Mouse (Mus musculus): ENCODE measurements around the gene Mfsd6l. TPM values are rescaled to one million over a fixed set of nuclear protein-coding genes. Genes with fewer than 3 reads are reported as not detected.

The Mfsd6l gene
- polyA plus RNA-seq, 1 experiment, result 0.26 TPM

GRCm38 (mm10) chr11:68536026-68536425 is 20.0 kb upstream of the Mfsd6l start:
- H3K27me3 ChIP-seq (ENCODE audit: control insufficient read depth, insufficient read depth, low read length), result no peaks in the 10 kb centered on the region
- TF ChIP-seq POLR2A (IDR thresholded peaks at IDR 0.05; ENCODE audit: low read depth, low read length) (no peak), CTCF (IDR thresholded peaks at IDR 0.05; ENCODE audit: extremely low read depth, insufficient read depth, insufficient read length, insufficient replicate concordance) (no peak)
- no peak overlapping the region for H3K27ac ChIP-seq (ENCODE audit: insufficient read depth, low read length)
- WGBS, result 75% methylated on average over 4 of the region's 4 CpGs
- no peak for DNase-seq (ENCODE audit: low read depth in 1 of 2, low spot score in 2 of 2)
- no peaks in the 10 kb centered on the region for H3K4me1 ChIP-seq (ENCODE audit: control insufficient read depth, insufficient read depth, insufficient read length)
- H3K4me3 ChIP-seq (ENCODE audit: extremely low read depth, insufficient read depth, insufficient read length), result no peak overlapping the region
- no peaks in the 10 kb centered on the region for H3K36me3 ChIP-seq (ENCODE audit: control insufficient read depth, insufficient read depth, low read length)

GRCm38 (mm10) chr11:68536465-68536864 is 19.5 kb upstream of the Mfsd6l start:
- no peak for DNase-seq (ENCODE audit: low read depth in 1 of 2, low spot score in 2 of 2)
- Histone ChIP-seq H3K4me1 (ENCODE audit: control insufficient read depth, insufficient read depth, insufficient read length) (no peaks in the 10 kb centered on the region), H3K27ac (ENCODE audit: insufficient read depth, low read length) (no peak overlapping the region), H3K4me3 (ENCODE audit: extremely low read depth, insufficient read depth, insufficient read length) (no peak overlapping the region), H3K27me3 (ENCODE audit: control insufficient read depth, insufficient read depth, low read length) (no peaks in the 10 kb centered on the region), H3K36me3 (ENCODE audit: control insufficient read depth, insufficient read depth, low read length) (no peaks in the 10 kb centered on the region)
- TF ChIP-seq CTCF (IDR thresholded peaks at IDR 0.05; ENCODE audit: extremely low read depth, insufficient read depth, insufficient read length, insufficient replicate concordance) (no peak), POLR2A (IDR thresholded peaks at IDR 0.05; ENCODE audit: low read depth, low read length) (no peak)
- 61% methylated on average over 4 of the region's 4 CpGs for WGBS

- Histone ChIP-seq H3K4me1 (ENCODE audit: control insufficient read depth, insufficient read depth, insufficient read length) (no peaks in the 10 kb centered on the region), H3K36me3 (ENCODE audit: control insufficient read depth, insufficient read depth, low read length) (no peaks in the 10 kb centered on the region), H3K27ac (ENCODE audit: insufficient read depth, low read length) (no peak overlapping the region), H3K27me3 (ENCODE audit: control insufficient read depth, insufficient read depth, low read length) (no peaks in the 10 kb centered on the region), H3K4me3 (ENCODE audit: extremely low read depth, insufficient read depth, insufficient read length) (no peak overlapping the region)
- WGBS, result 89% methylated on average over 5 of the region's 5 CpGs
- TF ChIP-seq POLR2A (IDR thresholded peaks at IDR 0.05; ENCODE audit: low read depth, low read length) (no peak), CTCF (IDR thresholded peaks at IDR 0.05; ENCODE audit: extremely low read depth, insufficient read depth, insufficient read length, insufficient replicate concordance) (no peak)
- no peak for DNase-seq (ENCODE audit: low read depth in 1 of 2, low spot score in 2 of 2)
Measured at GRCm38 (mm10) chr11:68539621-68540020, 16.4 kb upstream of the Mfsd6l start.

GRCm38 (mm10) chr11:68544554-68544953 is 11.4 kb upstream of the Mfsd6l start:
- TF ChIP-seq CTCF (IDR thresholded peaks at IDR 0.05; ENCODE audit: extremely low read depth, insufficient read depth, insufficient read length, insufficient replicate concordance), result no peak
- TF ChIP-seq POLR2A (IDR thresholded peaks at IDR 0.05; ENCODE audit: low read depth, low read length), result no peak

GRCm38 (mm10) chr11:68545172-68545571 is 10.8 kb upstream of the Mfsd6l start:
- Histone ChIP-seq H3K27ac (ENCODE audit: insufficient read depth, low read length) (no peak overlapping the region), H3K36me3 (ENCODE audit: control insufficient read depth, insufficient read depth, low read length) (no peaks in the 10 kb centered on the region), H3K4me1 (ENCODE audit: control insufficient read depth, insufficient read depth, insufficient read length) (peaks cover 3% of the 10 kb centered on the region; the same call in 1 of the 2 replicates), H3K4me3 (ENCODE audit: extremely low read depth, insufficient read depth, insufficient read length) (no peak overlapping the region), H3K27me3 (ENCODE audit: control insufficient read depth, insufficient read depth, low read length) (no peaks in the 10 kb centered on the region)
- WGBS, result 73% methylated on average over 7 of the region's 7 CpGs
- no peak for TF ChIP-seq CTCF (IDR thresholded peaks at IDR 0.05; ENCODE audit: extremely low read depth, insufficient read depth, insufficient read length, insufficient replicate concordance)
- no peak for TF ChIP-seq POLR2A (IDR thresholded peaks at IDR 0.05; ENCODE audit: low read depth, low read length)
- no peak for DNase-seq (ENCODE audit: low read depth in 1 of 2, low spot score in 2 of 2)

More at GRCm38 (mm10) chr11:68544554-68544953, 11.4 kb upstream of the Mfsd6l start:
- no peak overlapping the region for H3K27ac ChIP-seq (ENCODE audit: insufficient read depth, low read length)
- no peak for DNase-seq (ENCODE audit: low read depth in 1 of 2, low spot score in 2 of 2)
- WGBS, result 63% methylated on average over 8 of the region's 8 CpGs
- no peaks in the 10 kb centered on the region for H3K36me3 ChIP-seq (ENCODE audit: control insufficient read depth, insufficient read depth, low read length)
- no peaks in the 10 kb centered on the region for H3K27me3 ChIP-seq (ENCODE audit: control insufficient read depth, insufficient read depth, low read length)
- H3K4me3 ChIP-seq (ENCODE audit: extremely low read depth, insufficient read depth, insufficient read length), result no peak overlapping the region
- peaks cover 3% of the 10 kb centered on the region; the same call in 1 of the 2 replicates for H3K4me1 ChIP-seq (ENCODE audit: control insufficient read depth, insufficient read depth, insufficient read length)

GRCm38 (mm10) chr11:68545682-68546222 is 10.2 kb upstream of the Mfsd6l start:
- Histone ChIP-seq H3K27me3 (ENCODE audit: control insufficient read depth, insufficient read depth, low read length) (no peaks in the 10 kb centered on the region), H3K4me1 (ENCODE audit: control insufficient read depth, insufficient read depth, insufficient read length) (peaks cover 3% of the 10 kb centered on the region; the same call in 1 of the 2 replicates), H3K4me3 (ENCODE audit: extremely low read depth, insufficient read depth, insufficient read length) (no peak overlapping the region), H3K36me3 (ENCODE audit: control insufficient read depth, insufficient read depth, low read length) (no peaks in the 10 kb centered on the region), H3K27ac (ENCODE audit: insufficient read depth, low read length) (no peak overlapping the region)
- TF ChIP-seq CTCF (IDR thresholded peaks at IDR 0.05; ENCODE audit: extremely low read depth, insufficient read depth, insufficient read length, insufficient replicate concordance), result no peak
- no peak for TF ChIP-seq POLR2A (IDR thresholded peaks at IDR 0.05; ENCODE audit: low read depth, low read length)
- WGBS, result 50% methylated on average over 8 of the region's 8 CpGs
- DNase-seq (ENCODE audit: low read depth in 1 of 2, low spot score in 2 of 2), result no peak

- no peaks in the 10 kb centered on the region for H3K36me3 ChIP-seq (ENCODE audit: control insufficient read depth, insufficient read depth, low read length)
- no peak for DNase-seq (ENCODE audit: low read depth in 1 of 2, low spot score in 2 of 2)
- 73% methylated on average over 2 of the region's 2 CpGs for WGBS
- no peak overlapping the region for H3K27ac ChIP-seq (ENCODE audit: insufficient read depth, low read length)
- H3K27me3 ChIP-seq (ENCODE audit: control insufficient read depth, insufficient read depth, low read length), result no peaks in the 10 kb centered on the region
- peaks cover 3% of the 10 kb centered on the region; the same call in 1 of the 2 replicates for H3K4me1 ChIP-seq (ENCODE audit: control insufficient read depth, insufficient read depth, insufficient read length)
- H3K4me3 ChIP-seq (ENCODE audit: extremely low read depth, insufficient read depth, insufficient read length), result no peak overlapping the region
- no peak for TF ChIP-seq POLR2A (IDR thresholded peaks at IDR 0.05; ENCODE audit: low read depth, low read length)
- no peak for TF ChIP-seq CTCF (IDR thresholded peaks at IDR 0.05; ENCODE audit: extremely low read depth, insufficient read depth, insufficient read length, insufficient replicate concordance)
Measured at GRCm38 (mm10) chr11:68547484-68547883, 8.5 kb upstream of the Mfsd6l start.
